Mouse (Mus musculus): ENCODE data around the gene Spats2l.

DNA sequence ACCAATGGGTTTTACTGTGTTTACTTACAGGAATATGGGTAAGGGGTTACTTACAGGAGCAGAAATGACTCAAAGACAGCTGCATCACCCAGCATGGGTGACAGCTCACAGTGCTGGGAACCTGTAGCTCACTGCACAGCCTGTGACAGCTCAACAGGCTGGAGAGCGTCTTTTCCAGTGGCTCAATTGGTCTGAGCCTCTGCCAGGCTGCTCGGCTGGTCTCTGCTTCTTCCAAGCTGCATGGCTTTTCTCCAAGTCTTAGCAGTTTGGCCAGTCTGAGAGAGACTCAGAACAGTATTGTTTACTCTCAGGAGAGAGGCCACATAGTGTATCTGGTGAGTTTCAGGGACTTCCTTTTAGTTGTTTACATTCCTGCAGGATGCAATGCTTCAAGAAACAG, 110.9 kb downstream of the Spats2l start:
- TF ChIP-seq POLR2AphosphoS2 (IDR thresholded peaks at IDR 0.05; ENCODE audit: insufficient read length, low read depth), result no peak
- no peak for TF ChIP-seq REST (IDR thresholded peaks at IDR 0.05; ENCODE audit: insufficient read depth, insufficient read length)
